Mouse (Mus musculus) liver, adult 2 months (tissue): ENCODE results near the gene Trpm1.

Experiments used
- CTCF ChIP-seq: fragments of 200-500 bp; IDR thresholded peaks from 2 replicates; pipeline ENCODE4 v1.5.1; 2011; ENCODE audit warnings: low read depth, low read length, control low read depth
- POLR2A ChIP-seq: fragments of 200-500 bp; IDR thresholded peaks from 2 replicates; pipeline ENCODE4 v1.6.1; 2011; ENCODE audit warnings: low read length, control low read depth; ENCODE audit not compliant: insufficient read depth; ENCODE audit errors: extremely low read depth

- TF ChIP-seq POLR2A, result no peak
- TF ChIP-seq CTCF, result no peak
Measured at GRCm38 (mm10) chr7:64153535-64153934, at the start of gene Trpm1.
